Mouse (Mus musculus) heart, embryonic 15.5 days (tissue): ENCODE measurements around the gene Dnm1. TPM values are rescaled to one million over a fixed set of nuclear protein-coding genes. Genes with fewer than 3 reads are reported as not detected.

ENCODE experiments used
- ATAC-seq: fragments of 200-750 bp; cut with Nextera tagmentation; replicated peaks from 2 replicates; pipeline ENCODE4 v1.8.0; 2017; ENCODE audit warnings: low read depth, moderate TSS enrichment; ENCODE audit not compliant: insufficient number of reproducible peaks, insufficient read depth, low FRiP score
- H3K27ac ChIP-seq: fragments of 300-500 bp; sonication (generic); 2 replicates; pipeline ENCODE4 v1.5.1; 2015; ENCODE audit warnings: mild to moderate bottlenecking, inconsistent platforms
- H3K27me3 ChIP-seq: fragments of 300-500 bp; sonication (generic); 2 replicates; pipeline ENCODE4 v1.6.1; 2015; ENCODE audit warnings: inconsistent platforms
- H3K36me3 ChIP-seq: fragments of 300-500 bp; sonication (generic); 2 replicates; pipeline ENCODE4 v1.6.1; 2015; ENCODE audit warnings: mild to moderate bottlenecking, inconsistent platforms
- H3K4me1 ChIP-seq: fragments of 300-500 bp; sonication (generic); replicated peaks from 2 replicates; pipeline ENCODE4 v1.6.1; 2015; ENCODE audit warnings: inconsistent platforms
- H3K4me2 ChIP-seq: fragments of 300-500 bp; sonication (generic); 2 replicates; pipeline ENCODE4 v1.6.1; 2015; ENCODE audit warnings: inconsistent platforms, mild to moderate bottlenecking, moderate library complexity
- H3K4me3 ChIP-seq: fragments of 300-500 bp; sonication (generic); 2 replicates; pipeline ENCODE4 v1.5.1; 2015; ENCODE audit warnings: mild to moderate bottlenecking, inconsistent platforms
- H3K9ac ChIP-seq: fragments of 300-500 bp; sonication (generic); 2 replicates; pipeline ENCODE4 v1.6.1; 2015; ENCODE audit warnings: mild to moderate bottlenecking, inconsistent platforms
- H3K9me3 ChIP-seq: fragments of 300-500 bp; sonication (generic); replicated peaks from 2 replicates; pipeline ENCODE4 v1.6.1; 2016; ENCODE audit warnings: inconsistent platforms
- WGBS: fragments of 180-500 bp; shearing (Covaris S2); methylation state at CpG from one replicate; pipeline ENCODE4 v1.1.7; 2015; ENCODE audit warnings: mixed read lengths; 5-methylcytosine and 5-hydroxymethylcytosine counted together
- polyA plus RNA-seq: library from polyadenylated mRNA; unstranded; fragments of >200 nt; fragmentation: Nextera tagmentation; extraction: Ambion mirVana; gene quantifications from 2 replicates; pipeline ENCODE4 v1.2.1, GENCODE M21; 2015

The Dnm1 gene
- polyA plus RNA-seq, 1 experiment from 2014 or later: 1.9 TPM

- no peak overlapping the region for H3K9ac ChIP-seq
- H3K4me1 ChIP-seq: peaks cover 5% of the 10 kb centered on the region
- H3K27me3 ChIP-seq: peaks cover 35% of the 10 kb centered on the region
- 70% methylated on average over 6 of the region's 6 CpGs for WGBS
- no peak overlapping the region for H3K4me3 ChIP-seq
- no peak for ATAC-seq
- no peak overlapping the region for H3K27ac ChIP-seq
- H3K4me2 ChIP-seq: no peak overlapping the region
- no peaks in the 10 kb centered on the region for H3K9me3 ChIP-seq
- H3K36me3 ChIP-seq: no peaks in the 10 kb centered on the region
Observed at GRCm38 (mm10) chr2:32347019-32347418, 6.1 kb downstream of the Dnm1 start.

- Histone ChIP-seq H3K4me3 (no peak overlapping the region), H3K4me1 (no peaks in the 10 kb centered on the region; the same call in 1 of the 2 replicates), H3K9ac (no peak overlapping the region), H3K9me3 (no peaks in the 10 kb centered on the region), H3K36me3 (no peaks in the 10 kb centered on the region), H3K27me3 (peaks cover 26% of the 10 kb centered on the region), H3K4me2 (no peak overlapping the region), H3K27ac (no peak overlapping the region)
- no peak for ATAC-seq
- WGBS: 73% methylated on average over 14 of the region's 14 CpGs
Observed at GRCm38 (mm10) chr2:32344598-32345321, 8.4 kb downstream of the Dnm1 start.

- Histone ChIP-seq H3K9ac (no peak overlapping the region), H3K36me3 (no peaks in the 10 kb centered on the region), H3K27me3 (peaks cover 25% of the 10 kb centered on the region), H3K4me3 (no peak overlapping the region), H3K9me3 (no peaks in the 10 kb centered on the region), H3K4me2 (no peak overlapping the region), H3K27ac (no peak overlapping the region), H3K4me1 (no peaks in the 10 kb centered on the region)
- ATAC-seq: no peak
- WGBS: 69% methylated on average over 10 of the region's 10 CpGs
Observed at GRCm38 (mm10) chr2:32344056-32344455, 9.1 kb downstream of the Dnm1 start.

GRCm38 (mm10) chr2:32343351-32343671 lies 9.8 kb downstream of the Dnm1 start:
- WGBS: 95% methylated on average over 2 of the region's 2 CpGs
- ATAC-seq: no peak

GRCm38 (mm10) chr2:32342539-32343350 lies 10.4 kb downstream of the Dnm1 start:
- H3K36me3 ChIP-seq: no peaks in the 10 kb centered on the region
- peaks cover 13% of the 10 kb centered on the region; the same call in 1 of the 2 replicates for H3K27me3 ChIP-seq
- H3K27ac ChIP-seq: no peak overlapping the region
- WGBS: 71% methylated on average over 6 of the region's 6 CpGs
- H3K4me3 ChIP-seq: no peak overlapping the region
- H3K9ac ChIP-seq: no peak overlapping the region
- H3K4me1 ChIP-seq: no peaks in the 10 kb centered on the region
- ATAC-seq: 0 out of 2 replicates have a peak, but pooled peaks have one; percentile 24
- no peak overlapping the region for H3K4me2 ChIP-seq
- H3K9me3 ChIP-seq: no peaks in the 10 kb centered on the region

More at GRCm38 (mm10) chr2:32343351-32343671, 9.8 kb downstream of the Dnm1 start:
- H3K36me3 ChIP-seq: no peaks in the 10 kb centered on the region
- no peak overlapping the region for H3K9ac ChIP-seq
- H3K4me1 ChIP-seq: no peaks in the 10 kb centered on the region
- no peaks in the 10 kb centered on the region for H3K9me3 ChIP-seq
- H3K27me3 ChIP-seq: peaks cover 17% of the 10 kb centered on the region; the same call in 1 of the 2 replicates
- no peak overlapping the region for H3K4me3 ChIP-seq
- H3K4me2 ChIP-seq: no peak overlapping the region
- H3K27ac ChIP-seq: no peak overlapping the region

- Histone ChIP-seq H3K36me3 (no peaks in the 10 kb centered on the region), H3K9ac (no peak overlapping the region), H3K4me2 (no peak overlapping the region), H3K27me3 (peaks cover 13% of the 10 kb centered on the region), H3K27ac (no peak overlapping the region), H3K9me3 (no peaks in the 10 kb centered on the region), H3K4me3 (no peak overlapping the region), H3K4me1 (no peaks in the 10 kb centered on the region)
- no peak for ATAC-seq
- 81% methylated on average over 4 of the region's 4 CpGs for WGBS
Observed at GRCm38 (mm10) chr2:32342039-32342438, 11.1 kb downstream of the Dnm1 start.

GRCm38 (mm10) chr2:32341634-32341939 lies 11.6 kb downstream of the Dnm1 start:
- Histone ChIP-seq H3K9ac (no peak overlapping the region), H3K36me3 (no peaks in the 10 kb centered on the region), H3K4me2 (no peak overlapping the region), H3K27ac (no peak overlapping the region), H3K4me3 (no peak overlapping the region), H3K4me1 (no peaks in the 10 kb centered on the region), H3K9me3 (no peaks in the 10 kb centered on the region), H3K27me3 (peaks cover 14% of the 10 kb centered on the region)
- WGBS: 74% methylated on average over 4 of the region's 4 CpGs
- ATAC-seq: no peak

- Histone ChIP-seq H3K36me3 (no peaks in the 10 kb centered on the region), H3K4me1 (no peaks in the 10 kb centered on the region), H3K9me3 (no peaks in the 10 kb centered on the region), H3K27me3 (peaks cover 19% of the 10 kb centered on the region), H3K4me3 (no peak overlapping the region), H3K27ac (no peak overlapping the region), H3K9ac (no peak overlapping the region), H3K4me2 (no peak overlapping the region)
- ATAC-seq: no peak
- 75% methylated on average over 13 of the region's 13 CpGs for WGBS
Observed at GRCm38 (mm10) chr2:32340836-32341633, 12.1 kb downstream of the Dnm1 start.

GRCm38 (mm10) chr2:32339912-32340642 lies 13.1 kb downstream of the Dnm1 start:
- Histone ChIP-seq H3K9me3 (no peaks in the 10 kb centered on the region), H3K9ac (no peak overlapping the region), H3K36me3 (no peaks in the 10 kb centered on the region), H3K4me1 (no peaks in the 10 kb centered on the region), H3K4me3 (no peak overlapping the region), H3K4me2 (no peak overlapping the region), H3K27ac (no peak overlapping the region), H3K27me3 (peaks cover 28% of the 10 kb centered on the region)
- WGBS: 40% methylated on average over 26 of the region's 26 CpGs
- no peak for ATAC-seq

- 37% methylated on average over 15 of the region's 15 CpGs for WGBS
- no peak overlapping the region for H3K27ac ChIP-seq
- H3K9ac ChIP-seq: no peak overlapping the region
- peaks cover 46% of the 10 kb centered on the region for H3K27me3 ChIP-seq
- no peaks in the 10 kb centered on the region for H3K4me1 ChIP-seq
- ATAC-seq: no peak
- no peaks in the 10 kb centered on the region for H3K36me3 ChIP-seq
- H3K4me3 ChIP-seq: no peak overlapping the region
- no peak overlapping the region for H3K4me2 ChIP-seq
- H3K9me3 ChIP-seq: no peaks in the 10 kb centered on the region
Observed at GRCm38 (mm10) chr2:32335888-32336287, 17.2 kb downstream of the Dnm1 start.

GRCm38 (mm10) chr2:32332159-32332558 lies 21.0 kb downstream of the Dnm1 start:
- H3K9me3 ChIP-seq: no peaks in the 10 kb centered on the region
- H3K4me2 ChIP-seq: no peak overlapping the region
- H3K27ac ChIP-seq: no peak overlapping the region
- H3K36me3 ChIP-seq: no peaks in the 10 kb centered on the region
- no peak for ATAC-seq
- H3K4me1 ChIP-seq: peaks cover 7% of the 10 kb centered on the region; the same call in 1 of the 2 replicates
- H3K9ac ChIP-seq: no peak overlapping the region
- no peak overlapping the region for H3K4me3 ChIP-seq
- 74% methylated on average over 5 of the region's 5 CpGs for WGBS
- peaks cover 41% of the 10 kb centered on the region for H3K27me3 ChIP-seq
